Mouse (Mus musculus): ENCODE measurements around the gene Ppp2r5d.

The Ppp2r5d gene

DNA sequence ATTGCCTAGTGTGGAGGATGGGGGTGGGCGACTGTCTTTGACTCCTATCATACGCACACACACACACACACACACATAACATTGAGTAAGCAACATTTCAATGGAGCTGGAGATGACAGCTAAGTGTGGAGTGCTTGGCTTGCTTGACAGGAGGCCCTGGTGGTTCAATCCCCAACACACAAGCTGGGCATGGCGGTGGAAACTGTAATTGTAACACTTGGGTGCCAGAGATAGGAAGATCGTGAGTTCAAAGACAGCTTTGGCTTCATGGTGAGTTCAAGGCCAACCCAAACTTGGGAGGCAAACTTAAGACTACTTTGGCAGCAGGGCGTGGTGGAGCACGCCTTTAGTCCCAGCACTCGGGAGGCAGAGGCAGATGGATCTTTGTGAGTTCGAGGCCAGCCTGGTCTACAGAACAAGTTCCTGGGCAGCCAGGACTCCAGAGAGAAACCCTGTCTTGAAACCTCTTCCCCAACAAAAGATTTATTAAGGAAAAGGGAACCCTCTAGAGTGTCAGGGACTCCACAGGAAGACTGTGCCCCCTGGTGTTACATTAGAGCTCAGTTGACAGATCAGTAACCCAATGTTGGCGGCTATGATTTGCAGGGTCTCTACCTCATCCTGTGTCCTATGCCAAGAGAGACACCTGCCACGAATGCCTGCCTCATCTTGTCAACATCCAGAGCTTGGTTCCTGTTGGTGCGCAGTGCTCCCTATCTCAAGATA, 10.0 kb upstream of the Ppp2r5d start:
- no peak for DNase-seq

DNA sequence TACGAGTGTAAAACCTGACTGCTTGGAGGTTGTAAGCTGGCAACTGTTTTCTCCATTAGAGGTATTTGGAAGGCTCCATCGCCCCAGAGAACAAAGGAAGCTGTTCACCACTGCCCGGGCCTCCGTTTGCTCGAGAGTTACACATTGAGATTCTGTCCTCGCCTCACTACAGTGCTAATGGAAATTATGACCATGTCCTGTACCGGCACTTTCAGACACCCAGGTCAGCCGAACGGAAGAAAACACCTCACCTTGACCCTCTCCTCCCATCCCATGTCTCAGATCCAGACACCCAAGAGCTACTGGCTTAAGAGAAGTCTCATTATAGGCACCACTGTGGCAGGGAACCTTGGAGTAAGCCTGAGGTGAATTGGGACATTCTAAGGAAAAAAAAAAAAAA, 8.9 kb upstream of the Ppp2r5d start:
- no peak for DNase-seq

DNA sequence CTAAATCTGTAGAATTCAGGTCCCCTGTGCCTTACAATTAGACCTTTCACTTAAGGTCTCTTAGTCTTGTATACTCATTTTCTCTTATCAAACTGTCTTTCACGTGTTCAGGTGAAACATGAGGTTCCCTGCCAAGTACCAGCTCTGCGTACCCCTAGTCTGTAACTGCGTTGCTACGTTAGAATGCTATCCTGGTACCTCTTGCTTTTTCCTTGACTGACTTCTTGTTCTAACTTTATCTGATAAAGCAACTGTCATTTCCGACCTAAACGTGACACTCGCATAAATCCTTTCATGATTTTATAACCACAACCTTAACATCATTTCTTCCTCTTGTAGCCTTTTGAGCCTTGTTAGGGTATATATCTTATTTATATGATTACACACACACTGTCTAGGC, 7.5 kb upstream of the Ppp2r5d start:
- DNase-seq = no peak

DNA sequence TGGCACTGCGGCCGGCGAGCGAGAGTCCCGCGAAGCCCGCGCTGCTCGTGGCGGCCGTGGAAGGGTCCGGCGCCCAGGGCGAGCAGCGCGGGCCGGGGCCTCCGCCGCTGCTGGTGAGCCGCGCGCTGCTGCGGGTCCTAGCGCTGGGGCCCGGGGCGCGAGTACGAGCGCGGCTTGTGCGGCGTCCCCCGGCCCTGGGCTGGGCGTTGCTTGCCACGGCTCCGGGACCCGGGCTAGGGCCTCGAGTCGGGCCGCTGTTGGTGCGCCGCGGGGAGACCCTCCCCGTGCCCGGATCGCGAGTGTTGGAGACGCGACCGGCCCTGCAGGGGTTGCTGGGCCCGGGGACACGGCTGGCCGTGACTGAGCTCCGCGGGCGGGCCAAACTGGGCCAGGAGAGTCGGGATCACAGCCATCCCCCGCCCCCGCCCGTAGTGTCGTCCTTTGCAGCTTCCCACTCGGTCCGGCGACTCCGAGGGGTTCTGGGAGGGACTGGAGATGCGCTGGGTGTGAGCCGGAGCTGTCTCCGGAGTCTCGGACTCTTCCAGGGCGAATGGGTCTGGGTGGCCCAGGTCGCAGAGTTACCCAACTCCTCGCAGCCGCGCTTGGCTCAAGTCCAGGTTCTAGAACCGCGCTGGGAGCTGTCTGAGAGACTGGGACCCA, 6.8 kb upstream of the Ppp2r5d start:
- DNase-seq = peak in 1 of 2 experiments; percentile 38

DNA sequence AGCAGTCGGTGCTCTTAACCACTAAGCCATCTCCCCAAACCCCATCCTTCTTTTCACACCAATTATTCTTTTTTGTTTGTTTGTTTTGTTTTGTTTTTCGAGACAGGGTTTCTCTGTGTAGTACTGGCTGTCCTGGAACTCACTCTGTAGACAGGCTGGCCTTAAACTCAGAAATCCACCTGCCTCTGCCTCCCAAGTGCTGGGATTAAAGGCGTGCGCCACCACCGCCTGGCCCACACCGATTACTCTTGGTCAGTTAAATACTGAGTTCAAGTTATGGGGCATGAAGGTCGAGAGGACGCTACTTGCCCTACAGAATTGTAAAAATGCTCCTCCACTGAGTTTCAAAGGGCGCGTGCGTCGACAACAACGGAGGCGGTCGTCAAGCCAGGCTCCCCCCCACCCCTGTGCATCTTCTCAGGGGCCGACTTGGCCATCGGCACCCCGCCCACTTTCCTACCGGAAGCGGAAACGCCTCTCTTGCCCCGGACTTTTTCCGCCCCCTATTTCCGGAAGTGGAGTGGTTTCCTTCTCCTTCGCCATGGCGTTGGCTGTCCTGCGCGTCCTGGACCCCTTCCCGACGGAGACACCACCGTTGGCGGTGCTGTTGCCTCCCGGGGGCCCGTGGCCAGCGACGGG, 6.2 kb upstream of the Ppp2r5d start, which contains the start of gene Pex6:
Pex6 (plus strand) TSS at position 505 of the 639 bp plus-strand sequence.
- peak; percentile 86 to 89 for DNase-seq

DNA sequence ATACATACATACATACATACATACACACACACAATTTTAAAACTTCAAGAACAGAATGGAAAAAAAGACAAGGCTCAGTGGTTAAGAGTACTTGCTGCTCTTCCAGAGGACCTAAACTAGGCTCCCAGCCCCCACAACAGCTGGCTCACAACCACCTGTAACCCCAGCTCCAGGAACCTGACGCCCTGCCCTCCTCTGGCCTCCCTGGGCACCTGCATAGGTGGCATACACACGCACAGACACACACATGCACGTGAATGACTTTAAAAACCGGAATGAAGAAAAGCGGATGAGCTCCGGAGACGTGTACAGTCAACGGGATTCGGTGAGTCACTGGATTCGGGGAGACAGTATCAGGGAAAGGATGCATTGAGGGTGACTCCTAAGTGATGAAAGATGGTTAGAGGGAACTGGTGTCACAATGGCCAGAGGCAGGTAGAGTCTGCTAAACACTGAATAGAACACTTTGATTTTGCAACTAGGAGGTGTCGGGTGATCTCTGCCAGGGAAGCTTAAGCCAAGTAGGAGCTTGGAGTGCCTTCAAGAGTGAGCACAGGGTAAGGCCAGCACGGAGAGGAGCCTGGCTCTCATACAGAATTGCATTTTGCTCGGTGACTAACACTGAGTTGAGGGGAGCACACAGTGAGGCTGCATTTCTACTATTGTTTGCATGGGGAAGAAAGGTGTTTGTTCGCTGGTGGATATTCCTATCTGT, 1.6 kb upstream of the Ppp2r5d start:
- no peak for DNase-seq

DNA sequence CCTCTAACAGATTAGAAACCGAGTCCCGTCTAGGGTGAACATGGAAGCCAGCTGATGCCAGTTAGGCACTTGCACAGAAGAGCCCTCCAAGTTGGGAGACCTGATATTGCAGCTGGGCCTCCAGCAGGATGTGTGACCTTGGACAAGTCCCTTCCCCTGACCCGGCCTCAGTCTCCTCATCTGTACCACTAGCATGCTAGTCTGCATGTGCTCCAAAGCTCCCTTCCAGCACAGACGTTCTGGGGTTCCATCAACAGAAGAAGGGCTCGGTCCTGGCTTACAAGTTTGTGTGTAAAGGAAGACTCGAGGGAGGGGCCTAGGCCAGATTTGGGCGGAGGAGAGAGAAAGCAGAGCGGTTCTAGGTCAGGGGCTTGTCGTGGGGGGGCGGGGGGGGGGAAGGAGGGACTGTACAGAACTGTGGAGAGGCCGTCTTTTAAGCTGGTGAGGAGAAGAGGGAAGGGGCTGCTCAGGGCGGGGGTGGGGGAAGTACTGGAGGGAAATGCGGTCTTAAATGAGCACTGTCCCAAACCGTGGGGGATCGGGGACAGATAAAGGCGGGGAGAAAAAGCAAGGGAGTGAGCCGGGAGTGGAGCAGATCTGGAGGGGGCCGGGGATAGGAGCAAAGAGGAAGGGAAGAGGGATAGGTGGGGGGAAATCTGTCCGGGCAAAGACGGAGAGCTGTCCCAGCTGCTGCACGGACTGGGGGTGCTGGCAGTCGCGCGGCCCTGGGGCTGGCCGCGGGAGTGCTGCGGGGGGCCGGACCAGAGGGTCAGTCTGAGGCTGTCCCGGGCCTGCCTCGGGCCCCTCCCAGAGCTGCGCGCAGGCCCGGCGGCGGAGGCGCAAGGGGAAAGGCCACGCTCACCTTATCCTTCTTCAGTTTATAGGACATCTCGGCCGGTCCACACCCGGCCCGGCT, 682 bp downstream of the Ppp2r5d start:
- DNase-seq = no peak

DNA sequence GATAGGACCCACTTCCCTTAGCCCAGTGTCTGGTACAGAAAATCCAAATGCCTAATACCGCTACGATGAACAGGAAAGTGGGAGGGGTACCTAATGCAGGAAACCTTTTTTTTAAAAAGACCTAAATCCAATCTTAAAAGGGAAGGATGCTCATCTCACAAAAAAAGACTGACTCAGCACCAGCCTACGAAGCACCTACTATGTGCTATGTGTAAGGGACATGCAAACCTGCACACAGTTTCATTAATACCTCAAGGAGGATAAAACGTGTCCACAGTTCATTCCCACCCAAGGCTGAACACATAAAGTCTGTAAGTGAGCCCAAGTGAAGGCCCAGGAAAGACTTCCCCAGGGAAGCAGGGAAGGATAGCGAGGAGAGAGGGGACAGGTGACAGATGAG, 2.4 kb downstream of the Ppp2r5d start:
- no peak for DNase-seq

DNA sequence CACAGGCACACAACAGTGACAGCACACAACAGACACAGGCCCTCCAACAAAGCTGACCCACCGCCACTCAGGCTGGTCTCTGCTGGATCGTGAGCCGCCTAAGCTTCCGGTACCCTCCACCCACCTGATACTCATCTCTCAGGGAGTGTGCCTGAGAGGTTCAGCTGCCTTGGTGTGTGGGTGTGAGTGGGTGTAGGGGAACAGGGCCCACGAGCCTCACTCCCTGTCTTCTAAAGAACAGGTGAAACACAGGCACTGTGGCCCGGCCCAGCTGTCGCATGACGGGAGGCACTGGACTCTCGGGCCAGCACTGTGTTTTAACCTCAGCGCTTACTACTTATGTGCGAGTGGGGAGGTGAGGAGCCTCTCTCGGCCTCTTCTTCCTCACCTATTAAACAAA, 2.8 kb downstream of the Ppp2r5d start:
- DNase-seq = no peak

DNA sequence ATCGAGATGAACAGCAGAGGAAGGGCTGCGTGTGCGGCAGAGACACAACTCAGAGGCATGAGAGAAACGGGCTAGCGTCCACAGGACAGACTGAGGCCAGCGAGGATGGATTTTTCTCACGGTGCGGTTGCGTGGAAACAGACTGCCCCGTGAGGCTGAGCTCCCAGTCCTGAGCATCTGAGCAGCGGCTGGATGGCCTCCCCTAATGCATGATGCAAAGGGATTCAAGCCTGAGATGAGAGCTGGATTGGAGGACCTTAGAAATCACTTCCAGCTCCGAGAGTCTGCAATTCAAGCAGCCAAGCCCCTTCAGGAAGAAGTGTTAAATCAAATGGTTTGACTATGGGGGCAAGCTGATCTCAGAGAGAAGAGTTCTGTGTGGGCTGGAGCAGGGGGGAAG, 3.4 kb downstream of the Ppp2r5d start:
- no peak for DNase-seq

DNA sequence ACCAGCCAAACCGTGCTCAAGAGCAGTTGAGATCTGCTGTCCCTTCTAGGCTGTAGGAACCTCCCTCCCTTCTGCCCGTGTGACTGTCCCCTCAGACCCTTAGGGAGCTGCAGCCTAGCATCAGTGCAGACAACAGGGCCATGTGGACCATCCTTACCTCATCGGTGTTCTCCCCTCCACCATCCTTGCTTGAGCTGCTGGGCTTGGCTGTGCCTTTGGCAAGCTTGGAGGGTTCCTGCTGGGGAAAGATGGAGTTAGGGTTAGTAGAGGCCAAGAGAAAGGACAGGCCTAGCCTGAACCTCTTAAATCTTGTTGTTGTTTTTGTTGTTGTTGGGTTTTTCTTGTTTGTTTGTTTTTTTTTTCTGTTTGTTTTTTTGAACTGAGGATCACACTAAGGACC, 5.0 kb downstream of the Ppp2r5d start:
- no peak for DNase-seq

DNA sequence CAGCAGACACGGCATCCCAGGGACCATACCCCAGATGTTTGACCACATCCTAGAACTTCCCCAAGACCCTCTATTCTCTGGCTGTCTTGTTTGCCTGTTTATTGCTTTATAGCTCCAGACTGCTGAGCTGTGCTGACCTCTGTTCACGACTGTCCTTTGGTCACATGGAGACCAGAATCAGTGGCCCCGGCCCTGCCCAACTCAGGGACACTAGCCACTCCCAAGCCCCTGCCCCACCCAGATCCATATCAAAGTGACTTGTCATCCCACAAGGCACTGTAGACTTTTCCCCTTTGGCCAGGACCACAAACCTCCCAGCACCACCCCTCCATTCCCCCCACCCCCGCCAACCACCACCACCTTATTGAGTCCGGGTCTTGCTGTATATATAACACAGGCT, 5.7 kb downstream of the Ppp2r5d start:
- DNase-seq = no peak

DNA sequence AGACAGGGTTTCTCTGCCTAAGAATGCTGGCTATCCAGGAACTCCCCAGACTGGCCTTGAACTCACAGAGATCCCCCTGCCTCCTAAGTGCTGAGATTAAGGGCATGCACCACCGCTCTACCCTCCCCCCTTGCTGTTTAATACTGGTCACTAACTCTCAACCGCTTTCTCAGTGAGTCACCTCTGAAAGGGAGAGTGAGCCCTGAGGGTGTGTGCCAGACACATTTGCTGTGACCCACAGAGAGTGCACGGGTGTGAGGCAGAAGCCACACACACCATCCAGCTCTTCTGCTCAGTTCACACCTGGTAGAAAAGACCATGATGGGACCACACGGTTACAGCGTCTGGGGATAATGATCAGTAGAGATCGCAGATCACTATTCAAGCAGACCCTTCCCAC, 6.4 kb downstream of the Ppp2r5d start:
- DNase-seq = no peak

DNA sequence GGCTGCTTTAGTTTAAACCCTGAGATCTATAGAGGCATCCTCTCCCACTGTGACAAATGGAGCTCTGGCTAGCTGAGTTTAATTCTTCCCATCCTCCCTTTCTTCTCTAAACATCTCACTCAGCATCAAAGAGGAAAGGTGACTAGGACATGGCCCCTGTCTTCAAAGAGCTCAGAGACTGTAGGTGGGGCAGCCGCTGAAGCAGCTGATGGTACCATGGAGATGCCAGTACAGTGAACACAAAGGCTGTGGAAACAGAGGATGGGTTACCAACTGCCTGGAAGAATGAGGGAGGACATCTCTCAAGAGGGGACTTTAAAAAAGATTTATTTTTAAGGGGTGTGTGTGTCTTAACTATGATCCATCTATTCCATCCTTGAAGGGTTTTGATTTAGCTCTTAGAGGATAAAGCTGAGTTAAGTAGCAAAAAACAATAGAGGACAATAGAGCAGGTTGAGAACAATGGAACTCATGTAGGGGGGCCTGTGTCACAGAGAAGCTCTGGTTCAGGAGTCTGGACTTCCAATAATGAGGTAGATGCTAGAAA, 10.3 kb downstream of the Ppp2r5d start:
- no peak for DNase-seq

DNA sequence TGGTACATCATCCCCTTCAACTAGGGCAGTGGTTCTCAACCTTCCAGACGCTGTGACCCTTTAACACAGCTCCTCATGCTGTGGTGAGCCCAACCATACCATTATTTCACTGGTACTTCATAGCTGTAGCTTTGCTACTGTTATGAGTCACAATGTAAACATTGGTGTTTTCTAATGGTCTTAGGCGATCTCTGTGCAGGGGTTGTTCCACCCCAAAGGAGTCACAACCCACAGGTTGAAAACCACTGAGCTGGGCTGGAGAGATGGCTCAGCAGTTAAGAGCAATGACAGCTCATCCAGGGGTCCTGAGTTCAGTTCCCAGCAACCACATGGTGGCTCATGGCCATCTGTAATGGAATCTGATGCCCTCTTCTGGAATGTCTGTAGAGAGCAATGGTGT, 13.5 kb downstream of the Ppp2r5d start:
- DNase-seq = no peak

DNA sequence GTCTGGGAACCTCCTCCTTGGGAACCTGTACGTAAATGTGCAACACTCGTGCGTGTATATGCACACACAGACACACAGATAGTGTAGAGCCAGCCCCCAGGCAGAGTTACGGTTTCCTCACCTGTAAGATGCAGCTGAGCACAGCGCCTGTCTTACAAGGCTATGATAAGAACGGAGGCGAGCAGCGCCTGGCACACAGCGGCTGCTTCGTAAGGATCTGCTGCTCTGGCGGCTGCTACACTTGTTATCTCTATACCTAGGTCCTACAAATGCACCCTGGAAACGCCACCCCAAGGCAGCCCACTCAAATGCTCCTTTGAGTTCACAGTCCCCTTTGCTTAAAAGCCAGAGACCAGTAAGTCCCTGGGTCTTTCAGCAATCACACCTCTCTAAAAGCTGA, 14.2 kb downstream of the Ppp2r5d start:
- DNase-seq = no peak

DNA sequence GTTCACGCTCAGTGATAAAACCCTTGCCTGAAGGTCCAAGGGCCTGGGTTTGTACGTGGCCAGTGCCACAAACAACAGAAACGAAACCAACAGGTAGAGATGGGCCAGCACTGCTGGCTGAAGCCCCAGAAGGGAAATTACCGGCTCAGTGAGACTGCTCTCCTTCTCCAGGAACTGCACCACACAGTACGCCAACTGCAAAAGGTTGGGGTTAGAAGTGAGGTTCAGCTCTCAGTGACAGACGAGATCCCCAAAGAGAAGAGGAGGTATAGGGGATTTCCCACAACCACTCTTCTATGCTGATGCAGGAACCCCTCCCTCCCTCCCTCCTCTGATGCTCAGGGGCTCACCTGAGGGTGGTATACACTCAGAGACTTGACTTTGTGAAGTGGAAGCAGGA, 19.0 kb downstream of the Ppp2r5d start:
- DNase-seq = no peak

DNA sequence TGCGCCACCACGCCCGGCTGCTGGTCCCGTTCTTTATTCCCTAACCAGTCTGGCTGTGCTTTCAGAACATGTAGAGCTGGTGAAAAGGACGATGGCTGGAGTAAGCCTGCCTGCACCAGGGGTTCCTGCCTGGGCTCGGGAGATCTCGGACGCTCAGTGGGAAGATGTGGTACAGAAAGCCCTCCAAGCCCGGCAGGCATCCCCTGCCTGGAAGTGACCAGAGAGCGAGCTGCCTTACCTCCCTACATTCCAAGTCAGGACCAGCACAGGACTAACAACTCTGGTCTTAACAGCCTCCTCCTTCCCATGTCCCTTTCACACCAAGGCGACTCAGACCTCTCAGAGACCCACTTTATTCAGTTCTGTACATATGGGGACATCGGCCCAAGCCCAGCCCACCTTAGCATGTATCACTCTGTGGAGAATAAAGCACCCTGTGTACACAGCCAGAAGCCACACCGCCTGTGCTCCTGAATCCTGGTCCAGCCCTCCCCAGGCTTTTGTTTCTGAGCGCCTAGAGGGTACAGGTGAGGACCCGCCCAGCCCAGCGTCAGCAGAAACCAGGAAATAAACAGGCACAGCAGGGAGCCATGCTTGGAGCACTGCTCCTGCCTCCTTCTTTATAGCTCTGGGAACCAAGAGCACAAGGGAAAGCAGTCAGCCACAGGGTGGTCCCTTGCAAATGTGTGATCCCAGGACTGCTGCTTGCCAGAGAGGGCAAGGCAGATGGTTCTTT, 22.1 kb downstream of the Ppp2r5d start:
- DNase-seq = no peak

DNA sequence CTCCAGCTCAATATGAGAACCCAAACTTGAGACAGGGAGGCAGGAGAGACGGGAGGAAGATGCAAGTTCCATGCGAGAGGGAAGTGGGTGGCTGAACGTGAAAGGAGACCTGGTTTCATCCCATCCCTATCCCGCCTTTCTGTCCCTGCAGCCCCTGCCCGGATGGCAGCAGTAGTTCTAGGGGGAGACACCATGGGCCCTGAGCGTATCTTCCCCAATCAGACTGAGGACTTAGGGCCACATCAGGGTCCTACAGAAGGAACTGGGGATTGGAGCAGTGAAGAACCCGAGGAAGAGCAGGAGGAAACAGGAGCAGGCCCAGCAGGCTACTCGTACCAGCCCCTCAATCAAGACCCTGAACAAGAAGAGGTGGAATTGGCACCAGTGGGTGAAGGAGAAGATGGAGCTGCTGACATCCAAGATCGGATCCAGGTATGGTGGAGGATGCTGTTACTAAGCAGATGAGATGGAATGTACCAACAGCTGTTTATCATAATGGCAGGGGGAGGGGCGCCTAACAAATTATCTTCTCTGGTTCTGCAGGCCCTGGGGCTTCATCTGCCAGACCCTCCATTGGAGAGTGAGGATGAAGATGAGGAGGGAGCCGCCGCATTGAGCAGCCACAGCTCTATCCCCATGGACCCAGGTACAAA, 23.3 kb downstream of the Ppp2r5d start:
- no peak for DNase-seq

DNA sequence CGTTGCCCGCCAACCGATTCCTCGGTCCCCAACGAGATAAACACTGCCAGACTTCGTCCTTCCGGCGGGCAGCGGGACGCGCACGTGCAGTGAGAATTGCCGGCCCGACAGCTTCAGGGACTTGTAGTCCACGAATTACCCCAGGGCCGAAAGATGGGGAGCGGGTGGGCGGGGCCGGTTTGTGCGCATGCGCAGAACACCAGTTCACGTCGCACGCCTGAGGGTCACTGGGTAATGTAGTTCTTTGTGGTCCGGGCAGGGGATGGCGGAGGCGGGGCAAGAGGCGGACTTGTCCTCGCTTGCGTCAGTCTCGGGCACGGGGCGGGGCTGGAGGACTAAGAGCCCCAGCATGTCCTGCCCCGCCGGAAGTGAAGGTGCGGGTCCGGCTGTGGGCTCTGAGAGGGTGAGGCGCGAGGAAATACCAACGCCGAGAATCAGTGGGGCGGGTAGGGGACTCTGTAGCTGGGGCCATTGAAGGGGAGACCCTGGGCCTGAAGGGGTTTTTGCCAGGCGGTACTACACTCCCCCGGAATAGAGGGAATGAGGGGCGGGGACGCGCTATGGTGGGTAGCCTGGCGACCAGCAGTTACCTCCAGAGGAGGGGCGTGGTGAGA, 24.0 kb downstream of the Ppp2r5d start, which contains the start of gene Klhdc3:
Klhdc3 (minus strand) TSS at position 155 of the 614 bp plus-strand sequence.
- DNase-seq = peak; percentile 96 to 97
